ENCODE assay signal across 9 mouse cellular contexts in the genomic region with DNA sequence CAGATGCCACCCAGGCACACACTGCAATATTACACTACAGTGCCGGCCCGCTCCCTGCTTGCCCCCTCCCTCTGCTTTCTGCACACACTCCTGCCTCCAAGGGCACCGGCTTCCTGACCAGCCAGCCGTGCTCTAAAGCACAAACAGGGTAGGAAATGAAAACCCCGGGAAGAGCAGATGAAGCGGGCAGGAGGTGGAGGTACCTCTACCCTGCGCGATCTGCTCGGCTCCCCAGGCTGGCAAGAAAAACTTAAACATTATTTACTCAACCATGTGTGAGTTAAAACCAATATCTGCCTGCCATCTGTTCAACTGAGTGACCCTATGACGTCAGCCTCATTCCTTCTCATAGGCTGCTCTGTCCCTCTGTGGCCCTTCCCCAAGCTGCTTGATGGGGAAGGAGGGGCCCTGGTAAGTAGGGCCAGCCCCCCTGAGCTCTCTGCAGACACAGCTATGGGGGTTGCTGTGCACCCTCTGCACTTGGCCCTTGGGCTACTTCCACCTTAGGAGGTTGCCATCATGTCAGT.
DNase-seq lines count a peak whose midpoint lies in the region; ATAC-seq and TF ChIP-seq lines count a peak whose summit lies in the region.
"Had no signal": no experiment of that assay in that cellular context is flagged by ENCODE, and none has a peak within 500 bp of the region (broad histone marks: within the 10 kb centered on the region; RNA-seq: fewer than 3 reads in every experiment).

No protein-coding gene starts in this region.

- H3K27ac ChIP-seq in lung, embryonic 14.5 days (ENCODE audit: low read depth) = no peak overlapping the region
- peak overlapping the region; percentile 40 for H3K27ac ChIP-seq in forebrain, embryonic 13.5 days
- H3K27ac ChIP-seq in limb, embryonic 15.5 days = no peak overlapping the region
- no peak overlapping the region for H3K27ac ChIP-seq in stomach, postnatal 0 days (replicated peaks)
- H3K27ac ChIP-seq in layer of hippocampus, adult 2 months = no peak overlapping the region

- no peak for TF ChIP-seq CTCF in lung, embryonic 14.5 days (IDR thresholded peaks at IDR 0.05; ENCODE audit: low read depth)
- TF ChIP-seq CTCF in stomach, postnatal 0 days (IDR thresholded peaks at IDR 0.05; ENCODE audit: low read depth) = no peak
- TF ChIP-seq CTCF in layer of hippocampus, adult 2 months (conservative IDR thresholded peaks at IDR 0.05) = no peak

- no peaks in the 10 kb centered on the region for H3K27me3 ChIP-seq in lung, embryonic 14.5 days (ENCODE audit: insufficient read depth, low read length)
- H3K27me3 ChIP-seq in forebrain, embryonic 13.5 days = no peaks in the 10 kb centered on the region
- H3K27me3 ChIP-seq in limb, embryonic 15.5 days = peaks cover 3% of the 10 kb centered on the region; the same call in 1 of the 2 replicates
- H3K27me3 ChIP-seq in stomach, postnatal 0 days (ENCODE audit: control insufficient read depth, insufficient read depth, low read length) = no peaks in the 10 kb centered on the region

- no peaks in the 10 kb centered on the region for H3K36me3 ChIP-seq in lung, embryonic 14.5 days (ENCODE audit: insufficient read depth)
- H3K36me3 ChIP-seq in forebrain, embryonic 13.5 days (ENCODE audit: poor library complexity, severe bottlenecking) = no peaks in the 10 kb centered on the region
- no peaks in the 10 kb centered on the region for H3K36me3 ChIP-seq in limb, embryonic 15.5 days
- H3K36me3 ChIP-seq in stomach, postnatal 0 days (ENCODE audit: control insufficient read depth, insufficient read depth, low read length) = no peaks in the 10 kb centered on the region

- H3K4me3 ChIP-seq in lung, embryonic 14.5 days (ENCODE audit: low read depth, low read length) = no peak overlapping the region
- H3K4me3 ChIP-seq in forebrain, embryonic 13.5 days = no peak overlapping the region
- no peak overlapping the region for H3K4me3 ChIP-seq in limb, embryonic 15.5 days
- no peak overlapping the region for H3K4me3 ChIP-seq in stomach, postnatal 0 days (ENCODE audit: low read depth, low read length)
- no peak overlapping the region for H3K4me3 ChIP-seq in layer of hippocampus, adult 2 months

- TF ChIP-seq EP300 in stomach, postnatal 0 days (optimal IDR thresholded peaks at IDR 0.05) = no peak

- ATAC-seq in lung, embryonic 14.5 days (ENCODE audit: insufficient read depth) = peak; percentile 72
- ATAC-seq in forebrain, embryonic 13.5 days = peak; percentile 53
- ATAC-seq in limb, embryonic 15.5 days (ENCODE audit: insufficient number of reproducible peaks, low FRiP score, low TSS enrichment, low read depth) = no peak; the same call in 1 of the 2 replicates
- ATAC-seq in stomach, postnatal 0 days (ENCODE audit: low FRiP score, low TSS enrichment) = 0 out of 2 replicates have a peak, but pooled peaks have one; percentile 29

- H3K9me3 ChIP-seq in lung, embryonic 14.5 days (ENCODE audit: low read depth, low read length) = no peaks in the 10 kb centered on the region
- H3K9me3 ChIP-seq in forebrain, embryonic 13.5 days (replicated peaks) = no peaks in the 10 kb centered on the region
- no peaks in the 10 kb centered on the region for H3K9me3 ChIP-seq in limb, embryonic 15.5 days
- no peaks in the 10 kb centered on the region for H3K9me3 ChIP-seq in stomach, postnatal 0 days (ENCODE audit: control insufficient read depth, low read length)

- H3K4me2 ChIP-seq in lung, embryonic 14.5 days = peak overlapping the region; percentile 18; the same call in 1 of the 2 replicates
- H3K4me2 ChIP-seq in forebrain, embryonic 13.5 days = 0 out of 2 replicates have a peak overlapping the region, but pooled peaks have one; percentile 11
- 0 out of 2 replicates have a peak overlapping the region, but pooled peaks have one; percentile 12 for H3K4me2 ChIP-seq in limb, embryonic 15.5 days
- no peak overlapping the region for H3K4me2 ChIP-seq in stomach, postnatal 0 days (replicated peaks; ENCODE audit: low read depth)

- H3K9ac ChIP-seq in lung, embryonic 14.5 days = no peak overlapping the region
- no peak overlapping the region for H3K9ac ChIP-seq in forebrain, embryonic 13.5 days
- H3K9ac ChIP-seq in limb, embryonic 15.5 days = no peak overlapping the region
- no peak overlapping the region for H3K9ac ChIP-seq in stomach, postnatal 0 days (ENCODE audit: low read length)

- 39% methylated on average over 10 of the region's 10 CpGs for WGBS in lung, embryonic 14.5 days
- WGBS in forebrain, embryonic 13.5 days = 28% methylated on average over 10 of the region's 10 CpGs
- 29% methylated on average over 10 of the region's 10 CpGs for WGBS in limb, embryonic 15.5 days
- WGBS in stomach, postnatal 0 days = 40% methylated on average over 10 of the region's 10 CpGs

- peak; percentile 29 for DNase-seq in lung, embryonic 14.5 days
- no peak for DNase-seq in lung, postnatal 14 days
- no peak for DNase-seq in stomach, postnatal 0 days (ENCODE audit: low spot score)
- DNase-seq in layer of hippocampus, adult 2 months (ENCODE audit: low spot score in 2 of 2) = no peak
- DNase-seq in gastrocnemius, postnatal 10 days = no peak
- DNase-seq in left cerebral cortex, adult 11 months (ENCODE audit: low spot score) = no peak
- DNase-seq: kidney, postnatal 10 days had no signal

- H3K4me1 ChIP-seq in lung, embryonic 14.5 days (ENCODE audit: insufficient read depth) = no peaks in the 10 kb centered on the region
- H3K4me1 ChIP-seq in forebrain, embryonic 13.5 days = peaks cover 77% of the 10 kb centered on the region
- H3K4me1 ChIP-seq in limb, embryonic 15.5 days = peaks cover 17% of the 10 kb centered on the region
- no peaks in the 10 kb centered on the region for H3K4me1 ChIP-seq in stomach, postnatal 0 days (replicated peaks; ENCODE audit: control insufficient read depth, insufficient read depth)
